Mouse (Mus musculus) liver, embryonic 16.5 days (tissue): Measurements from ENCODE around the gene Sf3a1. TPM values are rescaled to one million over a fixed set of nuclear protein-coding genes. Genes with fewer than 3 reads are reported as not detected.

Experiments
- ATAC-seq: fragments of 200-750 bp; cut with Nextera tagmentation; 2 replicates; pipeline ENCODE4 v1.8.0; 2017; ENCODE audit warnings: low read depth, mild to moderate bottlenecking, moderate number of reproducible peaks, moderate library complexity
- H3K27ac ChIP-seq: fragments of 300-500 bp; sonication (generic); 2 replicates; pipeline ENCODE4 v1.5.1; 2014; ENCODE audit warnings: mild to moderate bottlenecking, low read length
- H3K27me3 ChIP-seq: fragments of 300-500 bp; sonication (generic); 2 replicates; pipeline ENCODE4 v1.6.1; 2014; ENCODE audit warnings: low read depth, low read length, mixed read lengths; ENCODE audit not compliant: control insufficient read depth, insufficient read depth
- H3K36me3 ChIP-seq: fragments of 300-500 bp; sonication (generic); 2 replicates; pipeline ENCODE4 v1.6.1; 2014; ENCODE audit warnings: mild to moderate bottlenecking; ENCODE audit not compliant: control insufficient read depth, insufficient read depth
- H3K4me1 ChIP-seq: fragments of 300-500 bp; sonication (generic); 2 replicates; pipeline ENCODE4 v1.6.1; 2014; ENCODE audit warnings: low read depth, low read length, mixed read lengths; ENCODE audit not compliant: control insufficient read depth
- H3K4me2 ChIP-seq: fragments of 300-500 bp; sonication (generic); 2 replicates; pipeline ENCODE4 v1.6.1; 2014; ENCODE audit warnings: low read depth, low read length, mixed read lengths
- H3K4me3 ChIP-seq: fragments of 300-500 bp; sonication (generic); 2 replicates; pipeline ENCODE4 v1.5.1; 2014; ENCODE audit warnings: low read depth, mild to moderate bottlenecking, low read length
- H3K9ac ChIP-seq: fragments of 300-500 bp; sonication (generic); 2 replicates; pipeline ENCODE4 v1.6.1; 2014; ENCODE audit warnings: low read depth, low read length
- H3K9me3 ChIP-seq: fragments of 300-500 bp; sonication (generic); replicated peaks from 2 replicates; pipeline ENCODE4 v1.6.1; 2016; ENCODE audit warnings: low read length; ENCODE audit not compliant: control insufficient read depth
- WGBS: fragments of 180-500 bp; shearing (Covaris S2); extraction: QIAGEN DNeasy Blood & Tissue Kit; methylation state at CpG from one replicate; pipeline ENCODE4 v1.1.7; 2014; ENCODE audit not compliant: insufficient replicate concordance; 5-methylcytosine and 5-hydroxymethylcytosine counted together
- polyA plus RNA-seq: library from polyadenylated mRNA; unstranded; fragments of >200 nt; fragmentation: Nextera tagmentation; extraction: Ambion mirVana; gene quantifications from 2 replicates; pipeline ENCODE4 v1.2.1, GENCODE M21; 2015

The Sf3a1 gene
- polyA plus RNA-seq, 1 experiment from 2014 or later = 18.2 TPM

GRCm38 (mm10) chr11:4222046-4222950 lies 62.1 kb downstream of the Sf3a1 start:
- Histone ChIP-seq H3K27me3 (peaks cover 17% of the 10 kb centered on the region), H3K4me3 (no peak overlapping the region), H3K27ac (0 out of 2 replicates have a peak overlapping the region, but pooled peaks have one; percentile 3), H3K9ac (peak overlapping the region; percentile 20; the same call in 1 of the 2 replicates), H3K4me1 (peaks cover 79% of the 10 kb centered on the region), H3K4me2 (no peak overlapping the region), H3K36me3 (no peaks in the 10 kb centered on the region), H3K9me3 (no peaks in the 10 kb centered on the region)
- 66% methylated on average over 17 of the region's 17 CpGs for WGBS
- ATAC-seq = no peak

- 27% methylated on average over 7 of the region's 7 CpGs for WGBS
- peaks cover 76% of the 10 kb centered on the region for H3K4me1 ChIP-seq
- H3K4me2 ChIP-seq = peak overlapping the region; percentile 76
- peak; percentile 90 for ATAC-seq
- H3K27ac ChIP-seq = peak overlapping the region; percentile 90
- peak overlapping the region; percentile 71 for H3K4me3 ChIP-seq
- H3K9me3 ChIP-seq = no peaks in the 10 kb centered on the region
- peak overlapping the region; percentile 75 for H3K9ac ChIP-seq
- no peaks in the 10 kb centered on the region for H3K36me3 ChIP-seq
- peaks cover 14% of the 10 kb centered on the region for H3K27me3 ChIP-seq
These were observed 63.4 kb downstream of the Sf3a1 start for GRCm38 (mm10) chr11:4223393-4224188.

GRCm38 (mm10) chr11:4224223-4224622 lies 64.1 kb downstream of the Sf3a1 start:
- Histone ChIP-seq H3K27ac (peak overlapping the region; percentile 90), H3K4me1 (peaks cover 73% of the 10 kb centered on the region), H3K27me3 (peaks cover 8% of the 10 kb centered on the region), H3K36me3 (no peaks in the 10 kb centered on the region), H3K9ac (peak overlapping the region; percentile 75), H3K4me3 (peak overlapping the region; percentile 71), H3K4me2 (peak overlapping the region; percentile 76), H3K9me3 (no peaks in the 10 kb centered on the region)
- WGBS = 54% methylated on average over 2 of the region's 2 CpGs
- 0 out of 2 replicates have a peak, but pooled peaks have one; percentile 10 for ATAC-seq

- Histone ChIP-seq H3K4me1 (peaks cover 67% of the 10 kb centered on the region), H3K9me3 (no peaks in the 10 kb centered on the region), H3K36me3 (no peaks in the 10 kb centered on the region), H3K4me2 (peak overlapping the region; percentile 42), H3K9ac (no peak overlapping the region), H3K27ac (peak overlapping the region; percentile 25; the same call in 1 of the 2 replicates), H3K27me3 (no peaks in the 10 kb centered on the region), H3K4me3 (no peak overlapping the region)
- WGBS = 47% methylated on average over 5 of the region's 5 CpGs
- ATAC-seq = peak; percentile 35
These were observed 66.6 kb downstream of the Sf3a1 start for GRCm38 (mm10) chr11:4226569-4227325.

- Histone ChIP-seq H3K27ac (no peak overlapping the region), H3K9me3 (no peaks in the 10 kb centered on the region)
These were observed 68.3 kb downstream of the Sf3a1 start for GRCm38 (mm10) chr11:4228463-4228862.

GRCm38 (mm10) chr11:4229841-4230240 lies 69.7 kb downstream of the Sf3a1 start:
- Histone ChIP-seq H3K27ac (peak overlapping the region; percentile 37; the same call in 1 of the 2 replicates), H3K4me2 (no peak overlapping the region), H3K4me3 (no peak overlapping the region), H3K4me1 (peaks cover 44% of the 10 kb centered on the region), H3K9ac (no peak overlapping the region), H3K27me3 (no peaks in the 10 kb centered on the region), H3K9me3 (no peaks in the 10 kb centered on the region), H3K36me3 (no peaks in the 10 kb centered on the region)
- WGBS = 55% methylated on average over 4 of the region's 4 CpGs
- ATAC-seq = peak; percentile 43

More at GRCm38 (mm10) chr11:4228463-4228862, 68.3 kb downstream of the Sf3a1 start:
- ATAC-seq = no peak
- peaks cover 57% of the 10 kb centered on the region for H3K4me1 ChIP-seq
- no peaks in the 10 kb centered on the region for H3K27me3 ChIP-seq
- no peak overlapping the region for H3K4me3 ChIP-seq
- H3K4me2 ChIP-seq = no peak overlapping the region
- H3K36me3 ChIP-seq = no peaks in the 10 kb centered on the region
- WGBS = 66% methylated on average over 8 of the region's 8 CpGs
- no peak overlapping the region for H3K9ac ChIP-seq

GRCm38 (mm10) chr11:4231435-4231834 lies 71.3 kb downstream of the Sf3a1 start:
- no peaks in the 10 kb centered on the region for H3K27me3 ChIP-seq
- no peaks in the 10 kb centered on the region for H3K36me3 ChIP-seq
- H3K4me2 ChIP-seq = no peak overlapping the region
- H3K9me3 ChIP-seq = no peaks in the 10 kb centered on the region
- no peak for ATAC-seq
- no peak overlapping the region for H3K27ac ChIP-seq
- H3K9ac ChIP-seq = no peak overlapping the region
- H3K4me3 ChIP-seq = no peak overlapping the region
- WGBS = 82% methylated on average over 2 of the region's 2 CpGs
- H3K4me1 ChIP-seq = peaks cover 48% of the 10 kb centered on the region
